Mouse (Mus musculus) stomach, embryonic 15.5 days (tissue): ENCODE measurements around the gene Fam161a. TPM values are rescaled to one million over a fixed set of nuclear protein-coding genes. Genes with fewer than 3 reads are reported as not detected.

Experiments
- ATAC-seq: fragments of 200-750 bp; cut with Nextera tagmentation; 2 replicates; pipeline ENCODE4 v1.8.0; 2017; ENCODE audit warnings: low read depth, moderate number of reproducible peaks, moderate TSS enrichment; ENCODE audit not compliant: insufficient read depth, low FRiP score
- H3K27ac ChIP-seq: fragments of 300-500 bp; sonication (generic); 2 replicates; pipeline ENCODE4 v1.5.1; 2015; ENCODE audit warnings: mild to moderate bottlenecking, inconsistent platforms
- H3K27me3 ChIP-seq: fragments of 300-500 bp; sonication (generic); replicated peaks from 2 replicates; pipeline ENCODE4 v1.6.1; 2015; ENCODE audit warnings: inconsistent platforms
- H3K36me3 ChIP-seq: fragments of 300-500 bp; sonication (generic); 2 replicates; pipeline ENCODE4 v1.6.1; 2015; ENCODE audit warnings: inconsistent platforms
- H3K4me1 ChIP-seq: fragments of 300-500 bp; sonication (generic); 2 replicates; pipeline ENCODE4 v1.6.1; 2015; ENCODE audit warnings: inconsistent platforms
- H3K4me2 ChIP-seq: fragments of 300-500 bp; sonication (generic); 2 replicates; pipeline ENCODE4 v1.6.1; 2015; ENCODE audit warnings: mild to moderate bottlenecking, inconsistent platforms
- H3K4me3 ChIP-seq: fragments of 300-500 bp; sonication (generic); replicated peaks from 2 replicates; pipeline ENCODE4 v1.5.1; 2015; ENCODE audit warnings: inconsistent platforms
- H3K9ac ChIP-seq: fragments of 300-500 bp; sonication (generic); 2 replicates; pipeline ENCODE4 v1.6.1; 2015; ENCODE audit warnings: inconsistent platforms
- H3K9me3 ChIP-seq: fragments of 300-500 bp; sonication (generic); 2 replicates; pipeline ENCODE4 v1.6.1; 2016; ENCODE audit warnings: inconsistent platforms
- WGBS: fragments of 180-500 bp; shearing (Covaris S2); methylation state at CpG from one replicate; pipeline ENCODE4 v1.1.7; 2015; 5-methylcytosine and 5-hydroxymethylcytosine counted together
- polyA plus RNA-seq: library from polyadenylated mRNA; unstranded; fragments of >200 nt; fragmentation: Nextera tagmentation; extraction: Ambion mirVana; gene quantifications from 2 replicates; pipeline ENCODE4 v1.2.1, GENCODE M21; 2015

Gene Fam161a
- polyA plus RNA-seq = 2.7 and 4.0 TPM in 2 replicates

DNA sequence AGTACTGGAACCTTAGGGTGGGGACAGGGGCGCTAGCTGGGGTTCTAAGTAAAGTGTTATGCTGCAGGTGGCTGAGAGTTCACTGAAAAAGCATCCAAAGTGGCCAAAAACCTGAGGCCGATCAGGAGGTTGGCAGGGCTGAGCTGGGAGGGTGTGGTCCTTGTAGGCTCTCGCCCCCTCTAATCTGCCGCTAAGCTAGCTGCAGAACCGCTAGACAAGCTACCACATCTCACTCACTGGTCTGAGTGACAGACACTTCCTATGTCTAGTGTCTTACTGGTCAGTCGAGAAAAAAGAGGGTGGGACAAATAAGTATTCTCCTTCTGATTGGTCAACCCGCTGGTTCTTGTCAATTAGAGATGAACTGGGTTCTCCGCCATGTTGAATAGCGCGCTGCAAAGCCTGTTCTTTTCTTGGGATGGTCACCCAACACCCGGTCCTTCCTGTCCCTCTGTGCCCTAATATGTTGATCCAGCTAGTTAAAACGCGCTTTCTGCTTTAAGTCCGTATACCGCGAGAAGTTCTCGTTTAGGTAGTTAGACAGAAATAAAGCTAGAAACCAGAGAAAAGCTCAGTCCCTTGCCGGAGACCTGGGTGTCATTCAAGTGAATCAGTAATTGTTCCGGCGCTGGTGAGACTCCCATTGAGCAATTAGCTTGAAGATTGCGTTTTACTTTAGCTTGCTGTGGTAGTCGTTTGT, at the start of gene Fam161a:
Gene Fam161a, plus strand, starts transcription at position 51 of the 700 bp plus-strand sequence.
- Histone ChIP-seq H3K4me2 (peak within 1 kb of the TSS; percentile 82), H3K36me3 (peaks cover 12% of the 10 kb centered on the region), H3K4me3 (peak within 1 kb of the TSS; percentile 61), H3K9ac (peak within 1 kb of the TSS; percentile 62), H3K9me3 (no peaks in the 10 kb centered on the region), H3K27ac (peak within 1 kb of the TSS; percentile 85), H3K4me1 (peaks cover 5% of the 10 kb centered on the region), H3K27me3 (no peaks in the 10 kb centered on the region)
- peak; percentile 95 for ATAC-seq
- WGBS = under 1% methylated on average over 22 of the region's 22 CpGs

DNA sequence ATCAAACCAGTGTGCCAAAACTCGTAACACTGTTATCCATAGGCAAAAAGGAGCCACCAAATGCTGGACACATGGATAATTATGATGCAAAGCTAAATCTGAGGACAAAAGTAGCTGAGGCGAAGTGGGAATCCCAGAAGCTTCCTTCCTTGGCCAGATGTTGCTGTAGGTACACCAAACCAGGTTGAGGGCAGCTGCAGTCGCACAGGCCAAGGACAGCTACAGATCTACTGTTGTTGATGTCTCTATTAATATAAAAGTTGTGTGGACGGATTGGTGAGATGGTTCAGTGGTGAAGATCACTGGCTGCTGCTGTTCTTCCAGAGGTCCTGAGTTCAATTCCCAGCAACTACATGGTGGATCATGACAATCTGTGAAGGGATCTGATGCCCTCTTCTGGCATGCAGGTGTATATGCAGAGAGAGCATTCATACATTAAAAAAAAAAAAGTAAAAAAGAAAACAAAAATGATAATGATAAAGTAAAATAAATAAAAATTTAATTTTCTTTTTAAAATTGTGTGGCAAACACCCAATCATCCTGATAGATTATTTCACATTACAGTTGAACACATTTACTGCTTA, 49.4 kb upstream of the Fam161a start:
- Histone ChIP-seq H3K4me2 (no peak overlapping the region), H3K4me3 (no peak overlapping the region), H3K9ac (no peak overlapping the region), H3K27ac (no peak overlapping the region), H3K9me3 (no peaks in the 10 kb centered on the region), H3K27me3 (no peaks in the 10 kb centered on the region), H3K36me3 (no peaks in the 10 kb centered on the region), H3K4me1 (no peaks in the 10 kb centered on the region)
- no peak for ATAC-seq
- 87% methylated on average over 4 of the region's 4 CpGs for WGBS

DNA sequence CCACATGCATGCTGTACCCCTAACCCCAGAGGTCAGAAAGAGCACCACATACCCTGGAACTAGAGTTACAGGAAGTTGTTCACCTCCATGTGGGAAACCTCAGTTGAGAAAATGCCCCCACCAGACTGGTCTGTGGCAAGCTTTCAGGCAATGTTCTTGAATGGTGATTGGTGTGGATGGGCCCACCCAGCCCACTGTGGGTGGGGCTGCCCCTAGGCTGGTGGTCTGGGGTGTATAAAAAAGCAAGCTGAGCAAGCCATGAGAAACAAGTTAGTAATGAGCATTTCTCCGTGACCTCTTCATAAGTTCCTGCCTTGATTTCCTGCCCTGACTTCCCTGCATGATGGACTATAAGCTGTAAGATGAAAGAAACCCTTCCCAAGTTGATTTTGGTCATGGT, 45.2 kb upstream of the Fam161a start:
- Histone ChIP-seq H3K4me3 (no peak overlapping the region), H3K4me1 (no peaks in the 10 kb centered on the region), H3K9ac (no peak overlapping the region), H3K27ac (no peak overlapping the region), H3K36me3 (0 out of 2 replicates have a peak, but pooled peaks cover 8% of the 10 kb centered on the region), H3K4me2 (no peak overlapping the region), H3K27me3 (no peaks in the 10 kb centered on the region), H3K9me3 (no peaks in the 10 kb centered on the region)
- ATAC-seq = no peak
- WGBS = 100% methylated on average over 1 of the region's 1 CpGs

DNA sequence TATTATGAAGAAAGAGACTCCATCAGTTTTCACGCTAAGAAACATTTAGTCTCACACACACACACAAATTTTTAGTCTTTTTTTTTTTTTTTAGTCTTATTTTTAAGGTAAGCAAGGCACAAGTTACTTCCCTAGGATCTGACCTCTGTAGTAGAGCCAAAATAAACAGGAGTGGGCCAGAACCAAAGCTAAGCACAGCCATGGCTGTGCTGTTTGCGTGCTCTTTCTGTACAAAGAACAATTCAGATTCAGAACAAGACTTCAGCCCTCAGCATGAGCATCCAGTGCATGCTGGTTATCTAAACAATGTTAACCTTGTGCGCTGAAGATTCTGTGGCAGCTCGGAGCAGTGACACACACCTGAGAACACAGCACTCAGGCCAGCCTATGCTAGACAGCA, 42.9 kb upstream of the Fam161a start:
- H3K9ac ChIP-seq = no peak overlapping the region
- no peaks in the 10 kb centered on the region for H3K4me1 ChIP-seq
- H3K4me3 ChIP-seq = no peak overlapping the region
- no peak overlapping the region for H3K27ac ChIP-seq
- no peak overlapping the region for H3K4me2 ChIP-seq
- WGBS = 66% methylated on average over 4 of the region's 4 CpGs
- no peak for ATAC-seq
- 0 out of 2 replicates have a peak, but pooled peaks cover 8% of the 10 kb centered on the region for H3K36me3 ChIP-seq
- H3K27me3 ChIP-seq = no peaks in the 10 kb centered on the region
- no peaks in the 10 kb centered on the region for H3K9me3 ChIP-seq

DNA sequence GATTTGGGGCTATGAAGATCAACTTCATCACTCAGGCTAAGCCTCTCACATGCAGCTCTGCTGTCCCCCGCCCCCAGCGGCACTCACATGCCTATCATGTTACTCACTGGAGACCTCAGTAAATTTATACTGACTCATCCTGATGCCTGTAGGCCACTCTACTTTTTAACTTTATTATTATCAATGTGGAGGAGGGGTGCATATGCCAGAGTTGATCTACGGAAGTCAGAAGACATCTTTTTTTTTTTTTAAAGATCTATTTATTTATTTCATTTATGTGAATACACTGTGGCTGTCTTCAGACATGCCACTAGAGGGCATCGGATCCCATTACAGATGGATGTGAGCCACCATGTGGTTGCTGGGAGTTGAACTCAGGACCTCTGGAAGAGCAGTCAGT, 41.8 kb upstream of the Fam161a start:
- Histone ChIP-seq H3K4me2 (no peak overlapping the region), H3K4me3 (no peak overlapping the region)
- WGBS = 83% methylated on average over 4 of the region's 4 CpGs

DNA sequence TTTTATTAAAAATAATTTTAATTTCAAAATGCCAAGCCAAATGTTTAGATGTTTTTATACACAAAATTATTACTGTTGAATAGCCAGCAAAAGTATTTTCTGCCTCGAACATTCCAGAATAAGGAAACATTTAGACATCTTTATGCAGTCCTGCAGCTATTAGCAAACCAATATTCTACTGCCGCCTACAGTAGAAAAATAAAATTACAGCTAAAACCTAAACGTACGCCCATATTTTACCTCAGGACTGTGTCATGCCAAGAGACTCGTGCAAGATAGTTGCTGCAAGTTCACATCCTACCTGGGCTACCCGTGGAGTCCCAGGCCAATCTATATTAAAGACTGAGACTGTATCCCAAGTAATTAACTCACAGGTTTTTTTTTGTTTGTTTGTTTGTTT, 37.8 kb upstream of the Fam161a start:
- no peak overlapping the region for H3K4me2 ChIP-seq
- H3K4me3 ChIP-seq = no peak overlapping the region
- 0 out of 2 replicates have a peak, but pooled peaks cover 4% of the 10 kb centered on the region for H3K4me1 ChIP-seq
- no peak overlapping the region for H3K9ac ChIP-seq
- H3K27ac ChIP-seq = no peak overlapping the region
- H3K9me3 ChIP-seq = no peaks in the 10 kb centered on the region
- no peaks in the 10 kb centered on the region for H3K27me3 ChIP-seq
- peaks cover 17% of the 10 kb centered on the region; the same call in 1 of the 2 replicates for H3K36me3 ChIP-seq
- no peak for ATAC-seq
- WGBS = 44% methylated on average over 6 of the region's 6 CpGs

More for the DNA sequence above, 41.8 kb upstream of the Fam161a start:
- Histone ChIP-seq H3K36me3 (0 out of 2 replicates have a peak, but pooled peaks cover 8% of the 10 kb centered on the region), H3K4me1 (no peaks in the 10 kb centered on the region), H3K9me3 (no peaks in the 10 kb centered on the region), H3K27ac (no peak overlapping the region), H3K27me3 (no peaks in the 10 kb centered on the region), H3K9ac (no peak overlapping the region)
- ATAC-seq = no peak

DNA sequence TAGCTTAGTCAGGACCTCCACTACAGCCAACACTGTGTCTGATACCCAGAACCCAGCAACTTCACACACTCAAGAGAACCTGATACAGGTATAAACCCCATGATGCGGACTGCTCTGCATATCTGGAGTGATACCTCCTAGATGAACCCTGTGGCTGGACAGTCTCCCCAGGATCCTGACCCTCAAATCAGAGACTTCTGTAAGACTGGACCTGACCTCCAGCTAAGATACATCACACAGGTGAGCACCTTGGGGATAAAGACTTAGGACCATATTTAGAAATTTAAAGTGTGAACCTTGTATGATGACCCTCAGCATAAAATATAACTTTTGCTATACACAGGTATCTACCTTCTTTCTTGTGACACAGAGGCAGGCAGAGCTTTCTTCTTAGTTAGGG, 36.8 kb upstream of the Fam161a start:
- no peaks in the 10 kb centered on the region for H3K9me3 ChIP-seq
- no peak overlapping the region for H3K4me2 ChIP-seq
- no peak overlapping the region for H3K4me3 ChIP-seq
- no peak overlapping the region for H3K9ac ChIP-seq
- WGBS = 100% methylated on average over 1 of the region's 1 CpGs
- H3K36me3 ChIP-seq = peaks cover 17% of the 10 kb centered on the region; the same call in 1 of the 2 replicates
- no peaks in the 10 kb centered on the region for H3K27me3 ChIP-seq
- H3K27ac ChIP-seq = no peak overlapping the region
- no peak for ATAC-seq
- H3K4me1 ChIP-seq = 0 out of 2 replicates have a peak, but pooled peaks cover 6% of the 10 kb centered on the region

DNA sequence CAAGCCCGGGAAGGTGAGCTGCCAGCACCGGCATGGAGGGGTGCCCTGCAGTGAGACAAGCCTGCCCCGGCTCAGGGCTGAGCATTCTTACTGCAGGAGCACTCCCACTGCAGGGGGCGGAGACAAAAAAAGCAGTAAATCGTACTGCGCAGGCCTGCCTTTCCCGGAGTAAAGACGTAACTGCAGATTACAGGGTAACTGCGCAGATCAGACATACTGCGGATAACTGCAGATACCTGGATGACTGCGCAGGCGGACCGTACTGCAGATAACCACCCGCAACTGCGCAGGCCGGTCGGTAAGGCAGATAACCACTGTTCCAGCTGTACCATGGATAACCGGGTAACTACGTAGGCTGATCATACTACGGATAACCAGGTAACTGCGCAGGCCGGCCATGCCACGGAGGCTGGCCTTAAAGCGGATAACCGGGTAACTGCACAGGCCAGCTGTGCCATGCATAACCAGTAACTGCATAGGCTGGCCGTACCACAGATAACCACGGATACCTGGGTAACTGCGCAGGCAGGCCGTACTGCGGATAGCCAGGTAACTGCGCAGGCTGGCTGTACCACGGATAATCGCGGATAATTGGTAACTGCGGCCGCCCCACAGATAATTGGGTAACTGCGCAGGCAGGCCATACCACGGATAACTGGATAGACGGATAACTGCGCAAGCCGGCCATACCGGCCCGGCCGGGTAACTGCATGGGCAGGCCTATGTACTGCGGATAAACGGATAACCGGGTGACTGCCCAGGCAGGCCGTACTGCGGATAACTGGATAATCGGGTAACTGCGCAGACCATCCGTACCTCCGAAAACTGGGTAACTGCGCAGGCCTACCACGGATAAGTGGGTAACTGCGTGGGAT, 35.3 kb upstream of the Fam161a start, which contains the start of gene Zrsr1:
Gene Zrsr1, plus strand, starts transcription at position 171 of the 875 bp plus-strand sequence.
- 48% methylated on average over 56 of the region's 56 CpGs for WGBS
- Histone ChIP-seq H3K9me3 (no peaks in the 10 kb centered on the region), H3K27ac (peak within 1 kb of the TSS; percentile 71), H3K36me3 (peaks cover 9% of the 10 kb centered on the region; the same call in 1 of the 2 replicates), H3K4me2 (peak within 1 kb of the TSS; percentile 64), H3K9ac (peak within 1 kb of the TSS; percentile 19; the same call in 1 of the 2 replicates), H3K4me3 (peak within 1 kb of the TSS; percentile 55), H3K27me3 (no peaks in the 10 kb centered on the region), H3K4me1 (0 out of 2 replicates have a peak, but pooled peaks cover 7% of the 10 kb centered on the region)
- ATAC-seq = peak; percentile 89

DNA sequence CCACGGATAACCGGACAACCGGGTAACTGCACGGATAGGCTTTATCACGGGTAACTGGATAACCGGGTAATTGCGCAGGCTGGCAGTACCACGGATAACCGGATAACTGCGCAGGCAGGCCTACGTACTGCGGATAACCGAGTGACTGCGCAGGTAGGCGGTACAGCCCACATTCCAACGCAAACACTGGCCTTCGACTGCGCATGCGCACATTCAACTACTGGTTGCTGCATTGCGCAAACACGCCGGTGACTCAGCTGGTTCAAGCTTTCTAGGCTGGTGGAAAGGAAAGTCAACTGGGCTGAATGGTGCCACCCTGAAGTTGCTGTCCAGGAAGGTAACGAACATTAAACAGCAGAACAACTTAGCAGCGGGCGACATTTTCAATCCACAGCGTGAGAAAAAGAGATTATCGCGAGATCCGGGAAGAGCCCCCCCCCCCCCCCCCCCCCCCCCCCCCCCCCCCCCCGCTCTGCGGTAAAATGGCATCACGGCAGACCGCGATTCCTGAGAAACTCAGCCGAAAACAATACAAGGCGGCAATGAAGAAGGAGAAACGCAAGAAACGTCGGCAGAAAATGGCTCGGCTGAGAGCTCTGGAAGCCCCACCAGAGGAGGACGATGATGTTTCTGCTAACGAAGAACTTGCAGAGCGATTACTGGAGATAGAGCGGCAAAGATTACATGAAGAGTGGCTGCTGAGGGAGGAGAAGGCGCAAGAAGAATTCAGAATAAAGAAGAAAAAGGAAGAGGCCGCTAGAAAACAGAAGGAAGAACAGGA, 34.4 kb upstream of the Fam161a start:
- WGBS = 41% methylated on average over 41 of the region's 46 CpGs

DNA sequence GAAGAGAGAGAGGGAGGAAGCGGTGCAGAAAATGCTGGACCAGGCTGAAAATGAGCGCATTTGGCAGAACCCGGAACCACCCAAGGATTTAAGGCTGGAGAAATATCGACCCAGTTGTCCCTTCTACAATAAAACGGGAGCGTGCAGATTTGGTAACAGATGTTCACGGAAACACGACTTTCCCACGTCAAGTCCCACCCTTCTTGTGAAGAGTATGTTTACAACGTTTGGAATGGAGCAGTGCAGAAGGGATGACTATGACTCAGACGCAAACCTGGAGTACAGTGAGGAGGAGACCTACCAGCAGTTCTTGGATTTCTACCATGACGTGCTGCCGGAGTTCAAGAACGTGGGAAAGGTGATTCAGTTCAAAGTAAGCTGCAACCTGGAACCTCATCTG, 33.7 kb upstream of the Fam161a start:
- Histone ChIP-seq H3K27ac (peak overlapping the region; percentile 79), H3K27me3 (no peaks in the 10 kb centered on the region), H3K9me3 (no peaks in the 10 kb centered on the region), H3K36me3 (peaks cover 13% of the 10 kb centered on the region; the same call in 1 of the 2 replicates), H3K4me3 (peak overlapping the region; percentile 55), H3K4me1 (0 out of 2 replicates have a peak, but pooled peaks cover 7% of the 10 kb centered on the region), H3K4me2 (peak overlapping the region; percentile 60), H3K9ac (no peak overlapping the region)
- ATAC-seq = no peak
- WGBS = 38% methylated on average over 14 of the region's 14 CpGs

More for the DNA sequence above, 34.4 kb upstream of the Fam161a start:
- Histone ChIP-seq H3K27me3 (no peaks in the 10 kb centered on the region), H3K4me3 (peak overlapping the region; percentile 55), H3K27ac (peak overlapping the region; percentile 79), H3K9ac (peak overlapping the region; percentile 19; the same call in 1 of the 2 replicates), H3K9me3 (no peaks in the 10 kb centered on the region), H3K4me2 (peak overlapping the region; percentile 64), H3K4me1 (0 out of 2 replicates have a peak, but pooled peaks cover 7% of the 10 kb centered on the region), H3K36me3 (peaks cover 13% of the 10 kb centered on the region; the same call in 1 of the 2 replicates)
- ATAC-seq = peak; percentile 75

DNA sequence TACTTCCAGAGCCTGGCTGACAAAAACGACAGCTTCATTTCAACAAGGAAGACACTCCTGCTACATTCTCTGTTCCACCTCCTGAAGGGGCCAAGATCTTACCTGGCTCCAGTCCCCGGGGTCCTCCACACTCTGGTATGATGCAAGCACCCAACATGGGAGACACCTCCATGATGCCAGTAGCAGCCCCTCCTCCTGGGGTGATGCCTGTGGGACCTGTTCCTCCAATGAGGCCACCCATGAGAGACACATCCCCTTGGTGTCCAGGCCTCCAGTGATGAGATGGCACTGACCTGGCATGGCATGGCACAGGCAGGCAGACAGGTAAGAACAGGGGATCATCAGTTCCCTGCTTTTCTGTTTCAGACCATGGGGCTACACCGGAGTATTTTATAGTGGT, 29.1 kb upstream of the Fam161a start:
- H3K4me3 ChIP-seq = no peak overlapping the region
- H3K27ac ChIP-seq = no peak overlapping the region
- H3K4me1 ChIP-seq = peaks cover 16% of the 10 kb centered on the region
- H3K9me3 ChIP-seq = no peaks in the 10 kb centered on the region
- no peak overlapping the region for H3K9ac ChIP-seq
- ATAC-seq = no peak
- 84% methylated on average over 3 of the region's 3 CpGs for WGBS
- no peak overlapping the region for H3K4me2 ChIP-seq
- peaks cover 7% of the 10 kb centered on the region; the same call in 1 of the 2 replicates for H3K36me3 ChIP-seq
- no peaks in the 10 kb centered on the region for H3K27me3 ChIP-seq
